20 mouse cellular contexts compared by ENCODE assay signal in genomic region chr11:81386185-81386584, GRCm38 (mm10).
DNase-seq lines count a peak whose midpoint lies in the region; ATAC-seq lines count a peak whose summit lies in the region.
"Had no signal": no experiment of that assay in that cellular context is flagged by ENCODE, and none has a peak within 500 bp of the region (broad histone marks: within the 10 kb centered on the region; RNA-seq: fewer than 3 reads in every experiment).

No protein-coding gene starts in this region.

- H3K4me3 ChIP-seq in midbrain, embryonic 11.5 days (ENCODE audit: low read depth, low read length), result no peak overlapping the region
- H3K4me3 ChIP-seq in midbrain, embryonic 16.5 days (ENCODE audit: low read depth, low read length), result no peak overlapping the region
- no peak overlapping the region for H3K4me3 ChIP-seq in limb, embryonic 10.5 days
- no peak overlapping the region for H3K4me3 ChIP-seq in limb, embryonic 11.5 days (ENCODE audit: low read depth, low read length)
- no peak overlapping the region for H3K4me3 ChIP-seq in heart, embryonic 11.5 days (ENCODE audit: low read depth, low read length)

- H3K9me3 ChIP-seq in midbrain, embryonic 11.5 days (ENCODE audit: control insufficient read depth, low read length), result no peaks in the 10 kb centered on the region
- no peaks in the 10 kb centered on the region for H3K9me3 ChIP-seq in midbrain, embryonic 16.5 days (replicated peaks; ENCODE audit: control insufficient read depth, low read length, poor library complexity, severe bottlenecking)
- no peaks in the 10 kb centered on the region for H3K9me3 ChIP-seq in limb, embryonic 10.5 days (replicated peaks)
- H3K9me3 ChIP-seq in limb, embryonic 11.5 days (ENCODE audit: control insufficient read depth, low read length), result no peaks in the 10 kb centered on the region
- H3K9me3 ChIP-seq in heart, embryonic 11.5 days (replicated peaks; ENCODE audit: control insufficient read depth, low read length), result no peaks in the 10 kb centered on the region

- H3K36me3 ChIP-seq in midbrain, embryonic 11.5 days (ENCODE audit: control insufficient read depth, insufficient read depth, low read length), result no peaks in the 10 kb centered on the region
- no peaks in the 10 kb centered on the region for H3K36me3 ChIP-seq in midbrain, embryonic 16.5 days (ENCODE audit: control insufficient read depth, insufficient read depth, low read length)
- H3K36me3 ChIP-seq in limb, embryonic 10.5 days, result no peaks in the 10 kb centered on the region
- H3K36me3 ChIP-seq in limb, embryonic 11.5 days (ENCODE audit: control insufficient read depth, insufficient read depth, low read length), result no peaks in the 10 kb centered on the region
- no peaks in the 10 kb centered on the region for H3K36me3 ChIP-seq in heart, embryonic 11.5 days (ENCODE audit: control insufficient read depth, insufficient read depth, low read length)
- H3K36me3 ChIP-seq: G1E had no signal

- no peaks in the 10 kb centered on the region for H3K27me3 ChIP-seq in midbrain, embryonic 11.5 days (ENCODE audit: control insufficient read depth, insufficient read depth, low read length)
- H3K27me3 ChIP-seq in midbrain, embryonic 16.5 days (ENCODE audit: control insufficient read depth, insufficient read depth, low read depth, low read length), result no peaks in the 10 kb centered on the region
- no peaks in the 10 kb centered on the region for H3K27me3 ChIP-seq in limb, embryonic 10.5 days (ENCODE audit: low read depth, poor library complexity, severe bottlenecking)
- H3K27me3 ChIP-seq in limb, embryonic 11.5 days (ENCODE audit: control insufficient read depth, insufficient read depth, low read length), result no peaks in the 10 kb centered on the region
- no peaks in the 10 kb centered on the region for H3K27me3 ChIP-seq in heart, embryonic 11.5 days (ENCODE audit: control insufficient read depth, insufficient read depth, low read length)

- 88% methylated on average over 2 of the region's 2 CpGs for WGBS in midbrain, embryonic 11.5 days
- 87% methylated on average over 2 of the region's 2 CpGs for WGBS in midbrain, embryonic 16.5 days
- WGBS in limb, embryonic 10.5 days, result 72% methylated on average over 2 of the region's 2 CpGs
- WGBS in limb, embryonic 11.5 days, result 69% methylated on average over 2 of the region's 2 CpGs
- 69% methylated on average over 2 of the region's 2 CpGs for whole genome bisulfite sequencing in heart, embryonic 11.5 days (ENCODE audit: insufficient replicate concordance)

- no peak overlapping the region for H3K9ac ChIP-seq in midbrain, embryonic 11.5 days (ENCODE audit: low read length)
- H3K9ac ChIP-seq in midbrain, embryonic 16.5 days (ENCODE audit: low read depth, low read length), result no peak overlapping the region
- no peak overlapping the region for H3K9ac ChIP-seq in limb, embryonic 11.5 days (ENCODE audit: low read length)
- no peak overlapping the region for H3K9ac ChIP-seq in heart, embryonic 11.5 days (ENCODE audit: low read depth, low read length)

- no peak overlapping the region for H3K27ac ChIP-seq in midbrain, embryonic 11.5 days (ENCODE audit: low read depth, low read length)
- no peak overlapping the region for H3K27ac ChIP-seq in midbrain, embryonic 16.5 days (ENCODE audit: low read length)
- H3K27ac ChIP-seq in limb, embryonic 10.5 days, result peak overlapping the region; percentile 42; the same call in 1 of the 2 replicates
- H3K27ac ChIP-seq in limb, embryonic 11.5 days (replicated peaks; ENCODE audit: low read depth, low read length), result 0 out of 2 replicates have a peak overlapping the region, but pooled peaks have one; percentile 14
- no peak overlapping the region for H3K27ac ChIP-seq in heart, embryonic 11.5 days (ENCODE audit: low read depth, low read length)

- peak; percentile 51 for DNase-seq in adrenal gland, adult 2 months
- DNase-seq in adrenal gland, postnatal 25 days, result no peak
- DNase-seq in midbrain, embryonic 11.5 days (ENCODE audit: low spot score, missing footprints), result peak; percentile 69
- no peak for DNase-seq in limb, embryonic 10.5 days (ENCODE audit: low spot score)
- DNase-seq in limb, embryonic 11.5 days (ENCODE audit: low spot score), result no peak
- DNase-seq in spleen, postnatal 36 days (ENCODE audit: low spot score in 2 of 2), result no peak
- DNase-seq: adrenal gland, adult 8-10 months; adrenal gland, postnatal 10 days; adrenal gland, postnatal 14 days; B cell, adult 2 months; cerebellum, adult 11 months; cerebellum, adult 11-12 months; cerebellum, adult 18-20 months; cerebellum, adult 2 months had no signal

- no peak overlapping the region for H3K4me2 ChIP-seq in midbrain, embryonic 11.5 days
- no peak overlapping the region for H3K4me2 ChIP-seq in midbrain, embryonic 16.5 days (ENCODE audit: low read length)
- H3K4me2 ChIP-seq in limb, embryonic 11.5 days (ENCODE audit: low read depth, severe bottlenecking), result no peak overlapping the region
- no peak overlapping the region for H3K4me2 ChIP-seq in heart, embryonic 11.5 days

- no peak for ATAC-seq in midbrain, embryonic 11.5 days (ENCODE audit: low FRiP score)
- ATAC-seq in midbrain, embryonic 16.5 days, result no peak
- ATAC-seq in limb, embryonic 11.5 days (ENCODE audit: insufficient number of reproducible peaks, low FRiP score, low TSS enrichment, low read depth), result no peak
- ATAC-seq in heart, embryonic 11.5 days (replicated peaks; ENCODE audit: insufficient number of reproducible peaks, low FRiP score, low TSS enrichment), result no peak
- ATAC-seq: activated CD4-positive, CD25-positive, alpha-beta regulatory T cell, adult 4 months; CD4-positive, CD25-positive, alpha-beta regulatory T cell, adult 4 months; Patski had no signal

- no peaks in the 10 kb centered on the region for H3K4me1 ChIP-seq in midbrain, embryonic 11.5 days (ENCODE audit: control insufficient read depth, insufficient read depth, low read length)
- no peaks in the 10 kb centered on the region for H3K4me1 ChIP-seq in midbrain, embryonic 16.5 days (ENCODE audit: control insufficient read depth, insufficient read depth, low read length)
- H3K4me1 ChIP-seq in limb, embryonic 10.5 days, result peaks cover 53% of the 10 kb centered on the region
- H3K4me1 ChIP-seq in limb, embryonic 11.5 days (ENCODE audit: control insufficient read depth, insufficient read depth, low read length), result peaks cover 11% of the 10 kb centered on the region; the same call in 1 of the 2 replicates
- no peaks in the 10 kb centered on the region for H3K4me1 ChIP-seq in heart, embryonic 11.5 days (ENCODE audit: control insufficient read depth, insufficient read depth, low read length)

Comparison
In these comparisons a context has a peak if more than half of its experiments do, and no peak if none do; other contexts are left out.
1. DNase-seq: peak in adrenal gland, adult 2 months (single experiment) and midbrain, embryonic 11.5 days (single experiment); none in adrenal gland, postnatal 25 days (single experiment), limb, embryonic 10.5 days (single experiment), limb, embryonic 11.5 days (single experiment) and spleen, postnatal 36 days (0 of 2).
2. H3K27ac ChIP-seq: peak in limb, embryonic 10.5 days (single experiment) and limb, embryonic 11.5 days (single experiment); none in midbrain, embryonic 11.5 days (single experiment), midbrain, embryonic 16.5 days (single experiment) and heart, embryonic 11.5 days (single experiment).